Mouse (Mus musculus) liver, postnatal 0 days (tissue): ENCODE results near the gene Wdfy1. TPM values are rescaled to one million over a fixed set of nuclear protein-coding genes. Genes with fewer than 3 reads are reported as not detected.

ENCODE experiments used
- ATAC-seq: fragments of 200-750 bp; cut with Nextera tagmentation; 2 replicates; pipeline ENCODE4 v1.8.0; 2017; ENCODE audit warnings: mild to moderate bottlenecking, moderate library complexity
- DNase-seq: peaks from one replicate; pipeline ENCODE4 v3.0.0-alpha.2; 2016
- H3K27ac ChIP-seq: fragments of 300-500 bp; sonication (generic); 2 replicates; pipeline ENCODE4 v1.5.1; 2014; ENCODE audit warnings: antibody characterized with exemption, moderate library complexity, mild to moderate bottlenecking, low read depth
- H3K27me3 ChIP-seq: fragments of 300-500 bp; sonication (generic); 2 replicates; pipeline ENCODE4 v1.6.1; 2014; ENCODE audit warnings: low read length, control low read depth, mixed read lengths; ENCODE audit not compliant: insufficient read depth
- H3K36me3 ChIP-seq: fragments of 300-500 bp; sonication (generic); replicated peaks from 2 replicates; pipeline ENCODE4 v1.6.1; 2014; ENCODE audit warnings: mild to moderate bottlenecking, control low read depth, low read length, moderate library complexity, mixed read lengths; ENCODE audit not compliant: insufficient read depth
- H3K4me1 ChIP-seq: fragments of 300-500 bp; sonication (generic); 2 replicates; pipeline ENCODE4 v1.6.1; 2014; ENCODE audit warnings: antibody characterized with exemption, mild to moderate bottlenecking, control low read depth; ENCODE audit not compliant: insufficient read depth
- H3K4me2 ChIP-seq: fragments of 300-500 bp; sonication (generic); 2 replicates; pipeline ENCODE4 v1.6.1; 2014; ENCODE audit warnings: low read depth, mild to moderate bottlenecking, low read length, moderate library complexity, mixed read lengths
- H3K4me3 ChIP-seq: fragments of 300-500 bp; sonication (generic); 2 replicates; pipeline ENCODE4 v1.5.1; 2014; ENCODE audit warnings: low read depth, low read length
- H3K9ac ChIP-seq: fragments of 300-500 bp; sonication (generic); replicated peaks from 2 replicates; pipeline ENCODE4 v1.6.1; 2014; ENCODE audit warnings: mild to moderate bottlenecking, moderate library complexity
- H3K9me3 ChIP-seq: fragments of 300-500 bp; sonication (generic); 2 replicates; pipeline ENCODE4 v1.6.1; 2016; ENCODE audit warnings: mild to moderate bottlenecking, control low read depth, low read length, mixed read lengths
- CTCF ChIP-seq: sonication (generic); IDR thresholded peaks from 2 replicates; pipeline ENCODE4 v1.5.1; 2016; ENCODE audit warnings: antibody characterized with exemption, low read depth
- EP300 ChIP-seq: IDR thresholded peaks from 2 replicates; pipeline ENCODE4 v1.6.1; 2016; ENCODE audit warnings: antibody characterized with exemption, low read depth, mild to moderate bottlenecking
- WGBS: fragments of 180-500 bp; shearing (Covaris S2); extraction: QIAGEN DNeasy Blood & Tissue Kit; methylation state at CpG from one replicate; pipeline ENCODE4 v1.1.7; 2014; ENCODE audit not compliant: insufficient replicate concordance; 5-methylcytosine and 5-hydroxymethylcytosine counted together
- polyA plus RNA-seq: library from polyadenylated mRNA; unstranded; fragments of >200 nt; fragmentation: Nextera tagmentation; extraction: Ambion mirVana; gene quantifications from 2 replicates; pipeline ENCODE4 v1.2.1, GENCODE M21; 2015

Gene Wdfy1
- polyA plus RNA-seq, 1 experiment from 2014 or later, result 15.7 TPM

GRCm38 (mm10) chr1:79778011-79778410 is 2.1 kb upstream of the Wdfy1 start:
- Histone ChIP-seq H3K4me3 (no peak overlapping the region), H3K36me3 (peaks cover 44% of the 10 kb centered on the region), H3K27ac (no peak overlapping the region), H3K4me2 (no peak overlapping the region), H3K9me3 (no peaks in the 10 kb centered on the region), H3K9ac (no peak overlapping the region), H3K4me1 (no peaks in the 10 kb centered on the region), H3K27me3 (no peaks in the 10 kb centered on the region)
- ATAC-seq (no peak), DNase-seq (no peak)
- WGBS, result 77% methylated on average over 11 of the region's 11 CpGs
- no peak for TF ChIP-seq CTCF
- TF ChIP-seq EP300, result no peak

- no peaks in the 10 kb centered on the region for H3K9me3 ChIP-seq
- H3K36me3 ChIP-seq, result peaks cover 11% of the 10 kb centered on the region; the same call in 1 of the 2 replicates
- no peak for ATAC-seq
- no peak overlapping the region for H3K9ac ChIP-seq
- WGBS, result 75% methylated on average over 4 of the region's 4 CpGs
- no peak for DNase-seq
- no peak overlapping the region for H3K4me3 ChIP-seq
- no peak overlapping the region for H3K27ac ChIP-seq
- TF ChIP-seq CTCF (no peak), EP300 (no peak)
- no peak overlapping the region for H3K4me2 ChIP-seq
- H3K4me1 ChIP-seq, result no peaks in the 10 kb centered on the region
- H3K27me3 ChIP-seq, result no peaks in the 10 kb centered on the region
These were observed 1.7 kb downstream of the Wdfy1 start for GRCm38 (mm10) chr1:79774164-79774780.

- Histone ChIP-seq H3K27me3 (no peaks in the 10 kb centered on the region), H3K36me3 (no peaks in the 10 kb centered on the region), H3K27ac (no peak overlapping the region), H3K9ac (no peak overlapping the region), H3K4me1 (no peaks in the 10 kb centered on the region), H3K4me3 (no peak overlapping the region), H3K9me3 (no peaks in the 10 kb centered on the region), H3K4me2 (no peak overlapping the region)
- 28% methylated on average over 1 of the region's 1 CpGs for WGBS
- DNase-seq (no peak), ATAC-seq (no peak)
- no peak for TF ChIP-seq EP300
- TF ChIP-seq CTCF, result no peak
These were observed 7.7 kb downstream of the Wdfy1 start for GRCm38 (mm10) chr1:79768231-79768630.

- H3K9me3 ChIP-seq, result no peaks in the 10 kb centered on the region
- no peak overlapping the region for H3K4me2 ChIP-seq
- no peak for TF ChIP-seq CTCF
- TF ChIP-seq EP300, result no peak
- no peak overlapping the region for H3K27ac ChIP-seq
- H3K9ac ChIP-seq, result no peak overlapping the region
- WGBS, result 71% methylated on average over 1 of the region's 1 CpGs
- ATAC-seq, result no peak
- H3K4me3 ChIP-seq, result no peak overlapping the region
- H3K27me3 ChIP-seq, result no peaks in the 10 kb centered on the region
- no peak for DNase-seq
- peaks cover 24% of the 10 kb centered on the region for H3K4me1 ChIP-seq
- no peaks in the 10 kb centered on the region for H3K36me3 ChIP-seq
These were observed 11.5 kb downstream of the Wdfy1 start for GRCm38 (mm10) chr1:79764483-79764882.

- Histone ChIP-seq H3K9me3 (no peaks in the 10 kb centered on the region), H3K36me3 (no peaks in the 10 kb centered on the region), H3K4me2 (no peak overlapping the region), H3K9ac (no peak overlapping the region), H3K27ac (no peak overlapping the region), H3K4me3 (no peak overlapping the region), H3K27me3 (no peaks in the 10 kb centered on the region), H3K4me1 (peaks cover 24% of the 10 kb centered on the region)
- DNase-seq (no peak), ATAC-seq (no peak)
- 90% methylated on average over 2 of the region's 2 CpGs for WGBS
- TF ChIP-seq CTCF (no peak), EP300 (no peak)
These were observed 11.9 kb downstream of the Wdfy1 start for GRCm38 (mm10) chr1:79764031-79764430.

- H3K4me2 ChIP-seq, result peak overlapping the region; percentile 95
- H3K4me1 ChIP-seq, result peaks cover 24% of the 10 kb centered on the region
- peak overlapping the region; percentile 55 for H3K27ac ChIP-seq
- H3K36me3 ChIP-seq, result no peaks in the 10 kb centered on the region
- H3K27me3 ChIP-seq, result no peaks in the 10 kb centered on the region
- no peak for DNase-seq
- no peak for TF ChIP-seq CTCF
- TF ChIP-seq EP300, result no peak
- peak; percentile 30 for ATAC-seq
- peak overlapping the region; percentile 97; the same call in 1 of the 2 replicates for H3K4me3 ChIP-seq
- H3K9me3 ChIP-seq, result no peaks in the 10 kb centered on the region
- 26% methylated on average over 16 of the region's 16 CpGs for WGBS
- no peak overlapping the region for H3K9ac ChIP-seq
These were observed 13.4 kb downstream of the Wdfy1 start for GRCm38 (mm10) chr1:79762282-79763250.
